Mouse (Mus musculus): Measurements from ENCODE around the gene Kat2a. TPM values are rescaled to one million over a fixed set of nuclear protein-coding genes. Genes with fewer than 3 reads are reported as not detected.

The Kat2a gene
- polyA plus RNA-seq, 1 experiment = 30.5 TPM

- H3K27me3 ChIP-seq (replicated peaks) = no peaks in the 10 kb centered on the region
- no peaks in the 10 kb centered on the region for H3K9me3 ChIP-seq
- peaks cover 60% of the 10 kb centered on the region for H3K36me3 ChIP-seq (replicated peaks; ENCODE audit: low read length)
- peaks cover 92% of the 10 kb centered on the region for H3K4me1 ChIP-seq
- TF ChIP-seq GATA1 (IDR thresholded peaks at IDR 0.05; ENCODE audit: borderline replicate concordance, low read length) (no peak), FLI1 (IDR thresholded peaks at IDR 0.05; ENCODE audit: low read length) (no peak)
- H3K4me3 ChIP-seq (replicated peaks) = peak overlapping the region; percentile 76
Measured at GRCm38 (mm10) chr11:100721776-100722492, 9.7 kb upstream of the Kat2a start.

- Histone ChIP-seq H3K9me3 (no peaks in the 10 kb centered on the region), H3K4me3 (replicated peaks) (peak overlapping the region; percentile 76), H3K36me3 (replicated peaks; ENCODE audit: low read length) (peaks cover 67% of the 10 kb centered on the region), H3K27me3 (replicated peaks) (no peaks in the 10 kb centered on the region), H3K4me1 (peaks cover 93% of the 10 kb centered on the region)
- TF ChIP-seq FLI1 (IDR thresholded peaks at IDR 0.05; ENCODE audit: low read length) = no peak
- TF ChIP-seq GATA1 (IDR thresholded peaks at IDR 0.05; ENCODE audit: borderline replicate concordance, low read length) = no peak
Measured at GRCm38 (mm10) chr11:100721254-100721653, 9.0 kb upstream of the Kat2a start.

- Histone ChIP-seq H3K36me3 (replicated peaks; ENCODE audit: low read length) (peaks cover 72% of the 10 kb centered on the region), H3K4me1 (peaks cover 89% of the 10 kb centered on the region), H3K9me3 (no peaks in the 10 kb centered on the region), H3K27me3 (replicated peaks) (no peaks in the 10 kb centered on the region), H3K4me3 (replicated peaks) (peak overlapping the region; percentile 76)
- TF ChIP-seq FLI1 (IDR thresholded peaks at IDR 0.05; ENCODE audit: low read length) = no peak
- TF ChIP-seq GATA1 (IDR thresholded peaks at IDR 0.05; ENCODE audit: borderline replicate concordance, low read length) = no peak
Measured at GRCm38 (mm10) chr11:100720345-100720744, 8.1 kb upstream of the Kat2a start.

- Histone ChIP-seq H3K4me1 (peaks cover 88% of the 10 kb centered on the region), H3K36me3 (replicated peaks; ENCODE audit: low read length) (peaks cover 72% of the 10 kb centered on the region), H3K4me3 (replicated peaks) (peak overlapping the region; percentile 56), H3K9me3 (no peaks in the 10 kb centered on the region), H3K27me3 (replicated peaks) (no peaks in the 10 kb centered on the region)
- no peak for TF ChIP-seq GATA1 (IDR thresholded peaks at IDR 0.05; ENCODE audit: borderline replicate concordance, low read length)
- TF ChIP-seq FLI1 (IDR thresholded peaks at IDR 0.05; ENCODE audit: low read length) = no peak
Measured at GRCm38 (mm10) chr11:100719893-100720292, 7.6 kb upstream of the Kat2a start.

GRCm38 (mm10) chr11:100719312-100719711 lies 7.0 kb upstream of the Kat2a start:
- TF ChIP-seq FLI1 (IDR thresholded peaks at IDR 0.05; ENCODE audit: low read length) (no peak), GATA1 (IDR thresholded peaks at IDR 0.05; ENCODE audit: borderline replicate concordance, low read length) (no peak)
- Histone ChIP-seq H3K4me1 (peaks cover 88% of the 10 kb centered on the region), H3K9me3 (no peaks in the 10 kb centered on the region), H3K36me3 (replicated peaks; ENCODE audit: low read length) (peaks cover 70% of the 10 kb centered on the region), H3K4me3 (replicated peaks) (no peak overlapping the region), H3K27me3 (replicated peaks) (no peaks in the 10 kb centered on the region)

GRCm38 (mm10) chr11:100718866-100719265 lies 6.6 kb upstream of the Kat2a start:
- Histone ChIP-seq H3K4me1 (peaks cover 88% of the 10 kb centered on the region), H3K4me3 (replicated peaks) (no peak overlapping the region), H3K36me3 (replicated peaks; ENCODE audit: low read length) (peaks cover 67% of the 10 kb centered on the region), H3K27me3 (replicated peaks) (no peaks in the 10 kb centered on the region), H3K9me3 (no peaks in the 10 kb centered on the region)
- TF ChIP-seq GATA1 (IDR thresholded peaks at IDR 0.05; ENCODE audit: borderline replicate concordance, low read length) = no peak
- no peak for TF ChIP-seq FLI1 (IDR thresholded peaks at IDR 0.05; ENCODE audit: low read length)

GRCm38 (mm10) chr11:100718462-100718861 lies 6.2 kb upstream of the Kat2a start:
- TF ChIP-seq FLI1 (IDR thresholded peaks at IDR 0.05; ENCODE audit: low read length) (no peak), GATA1 (IDR thresholded peaks at IDR 0.05; ENCODE audit: borderline replicate concordance, low read length) (no peak)
- peaks cover 65% of the 10 kb centered on the region for H3K36me3 ChIP-seq (replicated peaks; ENCODE audit: low read length)
- H3K4me1 ChIP-seq = peaks cover 88% of the 10 kb centered on the region
- no peaks in the 10 kb centered on the region for H3K27me3 ChIP-seq (replicated peaks)
- H3K9me3 ChIP-seq = no peaks in the 10 kb centered on the region
- no peak overlapping the region for H3K4me3 ChIP-seq (replicated peaks)

GRCm38 (mm10) chr11:100716649-100717048 lies 4.4 kb upstream of the Kat2a start:
- Histone ChIP-seq H3K4me1 (peaks cover 88% of the 10 kb centered on the region), H3K27me3 (replicated peaks) (no peaks in the 10 kb centered on the region), H3K4me3 (replicated peaks) (no peak overlapping the region), H3K9me3 (no peaks in the 10 kb centered on the region), H3K36me3 (replicated peaks; ENCODE audit: low read length) (peaks cover 60% of the 10 kb centered on the region)
- TF ChIP-seq FLI1 (IDR thresholded peaks at IDR 0.05; ENCODE audit: low read length) = no peak
- no peak for TF ChIP-seq GATA1 (IDR thresholded peaks at IDR 0.05; ENCODE audit: borderline replicate concordance, low read length)

- TF ChIP-seq GATA1 (IDR thresholded peaks at IDR 0.05; ENCODE audit: borderline replicate concordance, low read length) (no peak), FLI1 (IDR thresholded peaks at IDR 0.05; ENCODE audit: low read length) (no peak)
- Histone ChIP-seq H3K9me3 (no peaks in the 10 kb centered on the region), H3K4me1 (peaks cover 86% of the 10 kb centered on the region), H3K4me3 (replicated peaks) (no peak overlapping the region), H3K27me3 (replicated peaks) (no peaks in the 10 kb centered on the region), H3K36me3 (replicated peaks; ENCODE audit: low read length) (peaks cover 66% of the 10 kb centered on the region)
Measured at GRCm38 (mm10) chr11:100714948-100715347, 2.7 kb upstream of the Kat2a start.

GRCm38 (mm10) chr11:100714534-100714915 lies 2.3 kb upstream of the Kat2a start:
- TF ChIP-seq FLI1 (IDR thresholded peaks at IDR 0.05; ENCODE audit: low read length) = no peak
- TF ChIP-seq GATA1 (IDR thresholded peaks at IDR 0.05; ENCODE audit: borderline replicate concordance, low read length) = no peak
- Histone ChIP-seq H3K9me3 (no peaks in the 10 kb centered on the region), H3K27me3 (replicated peaks) (no peaks in the 10 kb centered on the region), H3K36me3 (replicated peaks; ENCODE audit: low read length) (peaks cover 65% of the 10 kb centered on the region), H3K4me3 (replicated peaks) (peak overlapping the region; percentile 92), H3K4me1 (peaks cover 81% of the 10 kb centered on the region)
